Mouse (Mus musculus): ENCODE data around the gene Sfmbt1. TPM values are rescaled to one million over a fixed set of nuclear protein-coding genes. Genes with fewer than 3 reads are reported as not detected.

The Sfmbt1 gene
- polyA plus RNA-seq, 1 experiment from 2014 or later = 12.3 TPM

GRCm38 (mm10) chr14:30837416-30837996 is 122.9 kb downstream of the Sfmbt1 start:
- ATAC-seq = no peak
- Histone ChIP-seq H3K27ac (no peak overlapping the region), H3K4me2 (replicated peaks) (no peak overlapping the region), H3K4me3 (replicated peaks) (no peak overlapping the region), H3K27me3 (replicated peaks) (no peaks in the 10 kb centered on the region), H3K36me3 (peaks cover 6% of the 10 kb centered on the region; the same call in 1 of the 2 replicates), H3K9ac (no peak overlapping the region), H3K9me3 (no peaks in the 10 kb centered on the region), H3K4me1 (replicated peaks) (no peaks in the 10 kb centered on the region)
- WGBS = 80% methylated on average over 14 of the region's 14 CpGs

- no peak overlapping the region for H3K9ac ChIP-seq
- no peak for ATAC-seq
- no peaks in the 10 kb centered on the region; the same call in none of the 2 replicates for H3K36me3 ChIP-seq
- no peak overlapping the region for H3K4me2 ChIP-seq (replicated peaks)
- H3K4me1 ChIP-seq (replicated peaks) = no peaks in the 10 kb centered on the region
- 89% methylated on average over 3 of the region's 3 CpGs for WGBS
- H3K27me3 ChIP-seq (replicated peaks) = no peaks in the 10 kb centered on the region
- H3K9me3 ChIP-seq = no peaks in the 10 kb centered on the region
- no peak overlapping the region for H3K27ac ChIP-seq
- no peak overlapping the region for H3K4me3 ChIP-seq (replicated peaks)
Measured at GRCm38 (mm10) chr14:30843701-30844100, 129.1 kb downstream of the Sfmbt1 start.

- Histone ChIP-seq H3K27ac (no peak overlapping the region), H3K4me1 (replicated peaks) (no peaks in the 10 kb centered on the region), H3K27me3 (replicated peaks) (no peaks in the 10 kb centered on the region), H3K9ac (no peak overlapping the region), H3K9me3 (no peaks in the 10 kb centered on the region), H3K36me3 (no peaks in the 10 kb centered on the region; the same call in 1 of the 2 replicates), H3K4me3 (replicated peaks) (no peak overlapping the region), H3K4me2 (replicated peaks) (no peak overlapping the region)
- no peak for ATAC-seq
- 93% methylated on average over 5 of the region's 5 CpGs for WGBS
Measured at GRCm38 (mm10) chr14:30850504-30850903, 135.9 kb downstream of the Sfmbt1 start.

- Histone ChIP-seq H3K9ac (no peak overlapping the region), H3K4me1 (replicated peaks) (no peaks in the 10 kb centered on the region), H3K27me3 (replicated peaks) (no peaks in the 10 kb centered on the region), H3K4me2 (replicated peaks) (no peak overlapping the region), H3K36me3 (no peaks in the 10 kb centered on the region), H3K4me3 (replicated peaks) (no peak overlapping the region), H3K9me3 (no peaks in the 10 kb centered on the region), H3K27ac (no peak overlapping the region)
- WGBS = 84% methylated on average over 5 of the region's 5 CpGs
- no peak; the same call in 1 of the 2 replicates for ATAC-seq
Measured at GRCm38 (mm10) chr14:30852325-30852724, 137.7 kb downstream of the Sfmbt1 start.

- 91% methylated on average over 3 of the region's 3 CpGs for WGBS
- no peaks in the 10 kb centered on the region for H3K9me3 ChIP-seq
- no peak for ATAC-seq
Measured at GRCm38 (mm10) chr14:30855316-30855715, 140.7 kb downstream of the Sfmbt1 start.

GRCm38 (mm10) chr14:30856885-30857507 is 142.3 kb downstream of the Sfmbt1 start:
- Histone ChIP-seq H3K4me2 (replicated peaks) (no peak overlapping the region), H3K9me3 (no peaks in the 10 kb centered on the region), H3K9ac (no peak overlapping the region), H3K27me3 (replicated peaks) (no peaks in the 10 kb centered on the region), H3K27ac (no peak overlapping the region), H3K4me3 (replicated peaks) (no peak overlapping the region), H3K36me3 (no peaks in the 10 kb centered on the region), H3K4me1 (replicated peaks) (0 out of 2 replicates have a peak, but pooled peaks cover 10% of the 10 kb centered on the region)
- peak; percentile 48 for ATAC-seq
- WGBS = 60% methylated on average over 10 of the region's 10 CpGs

More at GRCm38 (mm10) chr14:30855316-30855715, 140.7 kb downstream of the Sfmbt1 start:
- H3K36me3 ChIP-seq = no peaks in the 10 kb centered on the region
- no peak overlapping the region for H3K4me3 ChIP-seq (replicated peaks)
- no peaks in the 10 kb centered on the region for H3K4me1 ChIP-seq (replicated peaks)
- no peaks in the 10 kb centered on the region for H3K27me3 ChIP-seq (replicated peaks)
- H3K9ac ChIP-seq = no peak overlapping the region
- H3K27ac ChIP-seq = no peak overlapping the region
- no peak overlapping the region for H3K4me2 ChIP-seq (replicated peaks)

- Histone ChIP-seq H3K27me3 (replicated peaks) (no peaks in the 10 kb centered on the region), H3K4me2 (replicated peaks) (no peak overlapping the region), H3K27ac (no peak overlapping the region), H3K9me3 (no peaks in the 10 kb centered on the region), H3K36me3 (no peaks in the 10 kb centered on the region), H3K4me1 (replicated peaks) (0 out of 2 replicates have a peak, but pooled peaks cover 14% of the 10 kb centered on the region), H3K9ac (no peak overlapping the region), H3K4me3 (replicated peaks) (no peak overlapping the region)
- ATAC-seq = no peak
- 86% methylated on average over 4 of the region's 4 CpGs for WGBS
Measured at GRCm38 (mm10) chr14:30857990-30858389, 143.3 kb downstream of the Sfmbt1 start.

- WGBS = 32% methylated on average over 16 of the region's 16 CpGs
- no peak overlapping the region for H3K4me3 ChIP-seq (replicated peaks)
- H3K4me2 ChIP-seq (replicated peaks) = peak overlapping the region; percentile 45
- no peak overlapping the region for H3K9ac ChIP-seq
- H3K27ac ChIP-seq = peak overlapping the region; percentile 24; the same call in 1 of the 2 replicates
- H3K27me3 ChIP-seq (replicated peaks) = no peaks in the 10 kb centered on the region
- 0 out of 2 replicates have a peak, but pooled peaks cover 14% of the 10 kb centered on the region for H3K4me1 ChIP-seq (replicated peaks)
- peak; percentile 91 for ATAC-seq
- H3K9me3 ChIP-seq = no peaks in the 10 kb centered on the region
- no peaks in the 10 kb centered on the region for H3K36me3 ChIP-seq
Measured at GRCm38 (mm10) chr14:30861421-30862125, 146.9 kb downstream of the Sfmbt1 start.

GRCm38 (mm10) chr14:30862368-30862767 is 147.7 kb downstream of the Sfmbt1 start:
- Histone ChIP-seq H3K27ac (0 out of 2 replicates have a peak overlapping the region, but pooled peaks have one; percentile 24), H3K27me3 (replicated peaks) (no peaks in the 10 kb centered on the region), H3K9ac (no peak overlapping the region), H3K4me3 (replicated peaks) (no peak overlapping the region), H3K4me1 (replicated peaks) (0 out of 2 replicates have a peak, but pooled peaks cover 14% of the 10 kb centered on the region), H3K9me3 (no peaks in the 10 kb centered on the region), H3K36me3 (no peaks in the 10 kb centered on the region), H3K4me2 (replicated peaks) (peak overlapping the region; percentile 45)
- WGBS = 71% methylated on average over 9 of the region's 9 CpGs
- no peak for ATAC-seq

GRCm38 (mm10) chr14:30865311-30865710 is 150.7 kb downstream of the Sfmbt1 start:
- no peak overlapping the region for H3K9ac ChIP-seq
- 75% methylated on average over 3 of the region's 3 CpGs for WGBS
- no peak for ATAC-seq
- no peak overlapping the region for H3K4me3 ChIP-seq (replicated peaks)
- H3K27ac ChIP-seq = no peak overlapping the region
- H3K4me2 ChIP-seq (replicated peaks) = no peak overlapping the region
- H3K27me3 ChIP-seq (replicated peaks) = no peaks in the 10 kb centered on the region
- no peaks in the 10 kb centered on the region for H3K36me3 ChIP-seq
- no peaks in the 10 kb centered on the region for H3K9me3 ChIP-seq
- peaks cover 21% of the 10 kb centered on the region; the same call in 1 of the 2 replicates for H3K4me1 ChIP-seq (replicated peaks)

- Histone ChIP-seq H3K27ac (no peak overlapping the region), H3K4me3 (replicated peaks) (no peak overlapping the region), H3K4me1 (replicated peaks) (peaks cover 13% of the 10 kb centered on the region; the same call in 1 of the 2 replicates), H3K36me3 (no peaks in the 10 kb centered on the region), H3K27me3 (replicated peaks) (no peaks in the 10 kb centered on the region), H3K4me2 (replicated peaks) (no peak overlapping the region), H3K9me3 (no peaks in the 10 kb centered on the region), H3K9ac (no peak overlapping the region)
- no peak for ATAC-seq
- WGBS = 27% methylated on average over 5 of the region's 5 CpGs
Measured at GRCm38 (mm10) chr14:30867042-30867441, 152.4 kb downstream of the Sfmbt1 start.

GRCm38 (mm10) chr14:30868826-30869225 is 154.2 kb downstream of the Sfmbt1 start:
- 88% methylated on average over 10 of the region's 10 CpGs for WGBS
- Histone ChIP-seq H3K36me3 (peaks cover under 1% of the 10 kb centered on the region; the same call in 1 of the 2 replicates), H3K27ac (0 out of 2 replicates have a peak overlapping the region, but pooled peaks have one; percentile 45), H3K9ac (no peak overlapping the region), H3K9me3 (no peaks in the 10 kb centered on the region), H3K4me3 (replicated peaks) (no peak overlapping the region), H3K27me3 (replicated peaks) (no peaks in the 10 kb centered on the region), H3K4me2 (replicated peaks) (no peak overlapping the region), H3K4me1 (replicated peaks) (peaks cover 10% of the 10 kb centered on the region; the same call in 1 of the 2 replicates)
- no peak for ATAC-seq
